Mouse (Mus musculus): ENCODE measurements around the gene Cmbl. TPM values are rescaled to one million over a fixed set of nuclear protein-coding genes. Genes with fewer than 3 reads are reported as not detected.

Gene Cmbl
- polyA plus RNA-seq, 2 experiments = 5.5 to 6.8 TPM

DNA sequence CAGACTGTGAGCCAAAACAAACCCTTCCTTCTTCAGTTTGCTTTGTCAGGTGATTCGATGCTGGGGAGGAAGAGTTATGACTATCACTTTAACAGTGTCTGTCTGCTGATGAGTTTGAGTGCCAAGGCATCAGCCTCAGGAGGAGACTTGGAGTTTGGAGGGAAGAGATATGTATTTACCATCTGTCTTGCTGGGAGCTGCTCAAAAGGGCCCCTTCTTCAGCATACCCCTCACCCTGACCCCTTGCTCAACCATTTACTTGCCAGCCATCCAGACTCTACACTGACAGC lies 24.7 kb upstream of the Cmbl start:
- Histone ChIP-seq H3K27ac (peak overlapping the region; percentile 83), H3K9me3 (ENCODE audit: control insufficient read depth, low read length) (no peaks in the 10 kb centered on the region), H3K27me3 (ENCODE audit: control insufficient read depth, insufficient read depth, low read length) (no peaks in the 10 kb centered on the region), H3K4me3 (ENCODE audit: insufficient read depth in 1 of 2, low read depth in 2 of 2, low read length in 2 of 2) (peak overlapping the region; percentile 26 to 48), H3K9ac (replicated peaks) (peak overlapping the region; percentile 63), H3K4me2 (ENCODE audit: low read depth) (peak overlapping the region; percentile 73), H3K36me3 (replicated peaks; ENCODE audit: control insufficient read depth, insufficient read depth, low read depth) (no peaks in the 10 kb centered on the region), H3K4me1 (replicated peaks; ENCODE audit: control insufficient read depth in 2 of 2, insufficient read depth in 2 of 2, low read length in 1 of 2) (peaks cover 44 to 61% of the 10 kb centered on the region in 2 experiments)
- DNase-seq (ENCODE audit: low read depth in 3 of 3, low spot score in 3 of 3) (no peak), ATAC-seq (ENCODE audit: insufficient read depth) (peak; percentile 57)
- WGBS (ENCODE audit: insufficient replicate concordance) = 0% methylated on average over 1 of the region's 1 CpGs
- TF ChIP-seq CTCF (IDR thresholded peaks at IDR 0.05; ENCODE audit: low read depth) = no peak
- TF ChIP-seq EP300 (IDR thresholded peaks at IDR 0.05; ENCODE audit: low read depth) = no peak

DNA sequence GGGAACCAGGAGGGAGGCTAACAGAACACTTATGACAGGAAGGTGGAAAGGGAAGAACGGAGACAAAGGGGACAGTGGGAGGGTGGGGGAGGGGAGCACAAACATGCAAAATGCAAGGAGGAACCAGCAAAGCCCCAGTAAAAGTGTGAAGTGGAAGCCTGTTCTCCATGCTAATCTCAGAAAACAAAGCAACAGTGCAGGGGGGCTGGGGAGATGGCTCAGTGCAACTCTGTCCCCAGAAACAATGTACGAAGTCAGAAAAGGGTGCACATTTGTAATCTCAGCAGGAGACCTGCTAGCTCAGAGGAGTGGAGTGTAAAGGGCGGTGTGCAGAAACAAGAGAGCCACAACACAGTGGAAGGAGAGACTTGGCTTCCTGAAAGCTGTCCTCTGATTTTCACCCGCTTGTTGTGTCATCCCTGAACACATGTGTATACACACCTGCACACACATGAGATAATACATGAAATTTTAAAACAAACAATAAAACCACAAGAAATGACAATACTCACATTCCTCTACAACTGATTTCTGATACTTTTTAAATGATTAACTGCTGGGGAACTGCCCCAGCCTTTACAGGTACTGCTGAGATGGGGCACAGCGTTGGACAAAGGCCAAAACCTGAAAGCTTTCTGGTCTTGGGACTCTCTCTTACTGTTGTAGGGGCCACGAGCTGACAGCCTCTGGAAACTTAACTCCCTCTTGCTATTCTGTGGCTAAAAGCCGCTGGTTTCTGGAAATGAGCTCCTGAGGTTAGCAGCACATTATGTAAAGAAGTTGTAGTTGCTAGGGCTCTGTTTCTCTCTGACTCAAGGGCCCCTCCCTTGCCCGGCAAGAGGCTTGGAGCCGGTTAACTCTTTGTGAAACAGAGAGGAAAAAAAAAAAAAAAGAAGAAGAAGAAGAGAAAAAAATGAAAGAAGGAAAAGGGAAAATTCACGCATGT lies 22.9 kb upstream of the Cmbl start:
- Histone ChIP-seq H3K9me3 (ENCODE audit: control insufficient read depth, low read length) (no peaks in the 10 kb centered on the region), H3K27ac (peak overlapping the region; percentile 36; the same call in 1 of the 2 replicates), H3K36me3 (replicated peaks; ENCODE audit: control insufficient read depth, insufficient read depth, low read depth) (no peaks in the 10 kb centered on the region), H3K4me1 (replicated peaks; ENCODE audit: control insufficient read depth in 2 of 2, insufficient read depth in 2 of 2, low read length in 1 of 2) (peaks cover 30 to 49% of the 10 kb centered on the region in 2 experiments), H3K9ac (replicated peaks) (no peak overlapping the region), H3K4me2 (ENCODE audit: low read depth) (peak overlapping the region; percentile 39), H3K27me3 (ENCODE audit: control insufficient read depth, insufficient read depth, low read length) (no peaks in the 10 kb centered on the region), H3K4me3 (ENCODE audit: insufficient read depth in 1 of 2, low read depth in 2 of 2, low read length in 2 of 2) (no peak overlapping the region)
- WGBS (ENCODE audit: insufficient replicate concordance) = 14% methylated on average over 10 of the region's 10 CpGs
- no peak for ATAC-seq (ENCODE audit: insufficient read depth)
- DNase-seq (ENCODE audit: low read depth in 3 of 3, low spot score in 3 of 3) = no peak
- TF ChIP-seq CTCF (IDR thresholded peaks at IDR 0.05; ENCODE audit: low read depth) = no peak
- TF ChIP-seq EP300 (IDR thresholded peaks at IDR 0.05; ENCODE audit: low read depth) = no peak

DNA sequence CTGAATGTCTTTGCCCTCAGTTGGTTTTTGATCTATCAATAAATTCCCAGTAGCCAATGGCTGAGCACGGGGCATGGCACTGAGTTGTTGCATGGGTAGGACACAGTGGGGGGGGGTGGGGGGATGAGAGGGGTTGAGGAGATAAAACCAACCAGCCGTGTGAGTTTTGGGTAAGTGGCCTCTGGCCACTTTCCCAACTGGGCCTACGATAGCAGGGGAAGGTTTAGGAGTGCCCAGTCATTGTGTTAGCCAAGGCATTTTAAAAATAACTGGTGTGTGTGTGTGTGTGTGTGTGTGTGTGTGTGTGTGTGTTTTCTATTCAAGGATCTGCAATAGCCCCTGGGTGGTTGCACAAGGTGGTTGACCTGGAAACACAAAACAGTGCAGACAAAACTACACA lies 21.9 kb upstream of the Cmbl start:
- WGBS (ENCODE audit: insufficient replicate concordance) = 4% methylated on average over 3 of the region's 3 CpGs
- Histone ChIP-seq H3K4me3 (ENCODE audit: insufficient read depth in 1 of 2, low read depth in 2 of 2, low read length in 2 of 2) (no peak overlapping the region), H3K9me3 (ENCODE audit: control insufficient read depth, low read length) (no peaks in the 10 kb centered on the region), H3K27ac (no peak overlapping the region), H3K36me3 (replicated peaks; ENCODE audit: control insufficient read depth, insufficient read depth, low read depth) (no peaks in the 10 kb centered on the region), H3K9ac (replicated peaks) (no peak overlapping the region), H3K4me1 (replicated peaks; ENCODE audit: control insufficient read depth in 2 of 2, insufficient read depth in 2 of 2, low read length in 1 of 2) (peaks cover 30 to 49% of the 10 kb centered on the region in 2 experiments), H3K4me2 (ENCODE audit: low read depth) (no peak overlapping the region), H3K27me3 (ENCODE audit: control insufficient read depth, insufficient read depth, low read length) (no peaks in the 10 kb centered on the region)
- no peak for TF ChIP-seq CTCF (IDR thresholded peaks at IDR 0.05; ENCODE audit: low read depth)
- no peak for TF ChIP-seq EP300 (IDR thresholded peaks at IDR 0.05; ENCODE audit: low read depth)
- ATAC-seq (ENCODE audit: insufficient read depth) (no peak; the same call in 1 of the 2 replicates), DNase-seq (ENCODE audit: low read depth in 3 of 3, low spot score in 3 of 3) (no peak)

DNA sequence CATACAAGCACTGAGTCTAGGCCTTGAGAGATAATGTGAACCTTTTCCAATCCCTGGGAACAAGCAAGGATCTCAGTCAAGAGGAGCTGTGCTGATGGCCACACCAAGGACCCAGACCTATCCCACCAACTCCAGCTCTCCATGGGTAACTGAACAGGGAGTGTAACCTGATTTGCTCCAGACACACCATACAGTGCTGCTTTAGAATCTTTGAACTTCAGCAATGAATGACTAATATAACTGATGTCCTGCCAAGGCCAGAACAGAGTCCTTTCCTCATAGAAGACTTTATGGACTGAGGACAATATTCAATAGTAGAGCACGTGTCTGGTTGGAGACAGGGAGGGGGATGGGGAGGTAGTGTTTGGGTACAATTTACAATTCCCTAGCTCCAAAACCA lies 20.1 kb upstream of the Cmbl start:
- Histone ChIP-seq H3K27me3 (ENCODE audit: control insufficient read depth, insufficient read depth, low read length) (no peaks in the 10 kb centered on the region), H3K36me3 (replicated peaks; ENCODE audit: control insufficient read depth, insufficient read depth, low read depth) (no peaks in the 10 kb centered on the region), H3K4me3 (ENCODE audit: insufficient read depth in 1 of 2, low read depth in 2 of 2, low read length in 2 of 2) (no peak overlapping the region), H3K4me1 (replicated peaks; ENCODE audit: control insufficient read depth in 2 of 2, insufficient read depth in 2 of 2, low read length in 1 of 2) (peaks cover 24 to 36% of the 10 kb centered on the region in 2 experiments), H3K27ac (no peak overlapping the region), H3K4me2 (ENCODE audit: low read depth) (no peak overlapping the region), H3K9me3 (ENCODE audit: control insufficient read depth, low read length) (no peaks in the 10 kb centered on the region), H3K9ac (replicated peaks) (no peak overlapping the region)
- TF ChIP-seq EP300 (IDR thresholded peaks at IDR 0.05; ENCODE audit: low read depth) = no peak
- TF ChIP-seq CTCF (IDR thresholded peaks at IDR 0.05; ENCODE audit: low read depth) = no peak
- no peak for DNase-seq (ENCODE audit: low read depth in 3 of 3, low spot score in 3 of 3)
- no peak for ATAC-seq (ENCODE audit: insufficient read depth)
- WGBS (ENCODE audit: insufficient replicate concordance) = 61% methylated on average over 1 of the region's 1 CpGs

DNA sequence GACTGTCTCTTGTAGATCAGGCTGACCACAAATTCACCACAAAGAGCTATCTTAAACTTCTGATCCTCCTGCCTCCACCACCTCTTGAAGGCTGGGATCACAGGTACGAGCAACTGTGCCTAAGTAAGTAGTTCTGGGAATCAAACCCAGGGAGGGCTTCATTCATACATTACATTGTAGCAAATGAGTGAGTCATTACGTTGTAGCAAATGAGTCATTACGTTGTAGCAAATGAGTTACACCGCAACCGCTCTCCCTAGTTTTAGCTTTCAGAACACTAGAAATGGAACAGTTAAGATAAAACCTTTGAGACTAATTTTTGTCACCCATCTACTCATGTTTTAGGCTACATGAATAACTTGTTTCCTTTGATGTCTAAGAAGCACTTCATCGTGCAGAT lies 18.9 kb upstream of the Cmbl start:
- 77% methylated on average over 6 of the region's 6 CpGs for WGBS (ENCODE audit: insufficient replicate concordance)
- Histone ChIP-seq H3K4me2 (ENCODE audit: low read depth) (no peak overlapping the region), H3K27ac (no peak overlapping the region), H3K9me3 (ENCODE audit: control insufficient read depth, low read length) (no peaks in the 10 kb centered on the region), H3K4me3 (ENCODE audit: insufficient read depth in 1 of 2, low read depth in 2 of 2, low read length in 2 of 2) (no peak overlapping the region), H3K36me3 (replicated peaks; ENCODE audit: control insufficient read depth, insufficient read depth, low read depth) (no peaks in the 10 kb centered on the region), H3K9ac (replicated peaks) (no peak overlapping the region), H3K27me3 (ENCODE audit: control insufficient read depth, insufficient read depth, low read length) (no peaks in the 10 kb centered on the region), H3K4me1 (replicated peaks; ENCODE audit: control insufficient read depth in 2 of 2, insufficient read depth in 2 of 2, low read length in 1 of 2) (peaks cover 13 to 23% of the 10 kb centered on the region in 2 experiments)
- TF ChIP-seq CTCF (IDR thresholded peaks at IDR 0.05; ENCODE audit: low read depth) (no peak), EP300 (IDR thresholded peaks at IDR 0.05; ENCODE audit: low read depth) (no peak)
- ATAC-seq (ENCODE audit: insufficient read depth) (no peak), DNase-seq (ENCODE audit: low read depth in 3 of 3, low spot score in 3 of 3) (no peak)

All from liver, embryonic 14.5 days (tissue).